Mouse (Mus musculus): Measurements from ENCODE around the gene Rps2.
"Not testable (repeated sequence)": the region's sequence is repeated elsewhere in the genome, so short reads cannot be mapped to it uniquely, and the experiment has no call there.

Rps2 gene

DNA sequence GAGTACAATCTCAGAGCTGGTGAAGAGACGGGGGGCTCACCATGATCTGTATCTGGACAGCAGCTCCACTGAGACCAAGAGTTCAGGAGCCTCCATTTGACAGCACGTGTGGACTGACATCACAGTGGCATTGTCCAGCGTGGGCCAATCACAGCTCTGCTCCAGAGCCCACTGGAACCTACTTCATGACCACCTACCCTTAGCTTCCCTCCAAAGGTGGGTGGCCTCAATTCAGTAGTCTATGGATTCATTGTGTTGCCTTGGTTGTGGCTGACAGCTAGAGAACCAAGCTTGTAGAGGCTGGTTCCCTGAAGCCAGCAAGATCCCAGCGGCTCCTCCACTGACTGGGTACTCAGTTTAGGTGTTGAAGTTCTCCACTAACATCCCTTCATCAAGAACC is at the start of gene Rps2, which contains the start of gene Rnf151:
TSS of gene Rps2 (plus strand) at position 174 of the 400 bp plus-strand sequence.
TSS of gene Rnf151 (minus strand) at position 121 of the 400 bp plus-strand sequence.
- DNase-seq, result no peak

DNA sequence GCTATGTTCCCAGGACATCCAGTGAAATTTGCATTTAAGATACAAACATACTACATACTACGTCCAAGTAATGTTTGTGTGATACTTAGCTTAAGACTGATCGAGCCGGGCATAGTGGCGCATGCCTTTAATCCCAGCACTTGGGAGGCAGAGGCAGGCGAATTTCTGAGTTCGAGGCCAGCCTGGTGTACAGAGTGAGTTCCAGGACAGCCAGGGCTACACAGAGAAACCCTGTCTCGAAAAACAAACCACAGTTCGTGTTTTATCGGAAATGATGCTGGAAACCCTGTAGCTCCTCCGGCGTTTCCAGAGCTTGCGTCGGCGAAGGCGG is 48.7 kb upstream of the Rps2 start:
- DNase-seq, result not testable (repeated sequence)

DNA sequence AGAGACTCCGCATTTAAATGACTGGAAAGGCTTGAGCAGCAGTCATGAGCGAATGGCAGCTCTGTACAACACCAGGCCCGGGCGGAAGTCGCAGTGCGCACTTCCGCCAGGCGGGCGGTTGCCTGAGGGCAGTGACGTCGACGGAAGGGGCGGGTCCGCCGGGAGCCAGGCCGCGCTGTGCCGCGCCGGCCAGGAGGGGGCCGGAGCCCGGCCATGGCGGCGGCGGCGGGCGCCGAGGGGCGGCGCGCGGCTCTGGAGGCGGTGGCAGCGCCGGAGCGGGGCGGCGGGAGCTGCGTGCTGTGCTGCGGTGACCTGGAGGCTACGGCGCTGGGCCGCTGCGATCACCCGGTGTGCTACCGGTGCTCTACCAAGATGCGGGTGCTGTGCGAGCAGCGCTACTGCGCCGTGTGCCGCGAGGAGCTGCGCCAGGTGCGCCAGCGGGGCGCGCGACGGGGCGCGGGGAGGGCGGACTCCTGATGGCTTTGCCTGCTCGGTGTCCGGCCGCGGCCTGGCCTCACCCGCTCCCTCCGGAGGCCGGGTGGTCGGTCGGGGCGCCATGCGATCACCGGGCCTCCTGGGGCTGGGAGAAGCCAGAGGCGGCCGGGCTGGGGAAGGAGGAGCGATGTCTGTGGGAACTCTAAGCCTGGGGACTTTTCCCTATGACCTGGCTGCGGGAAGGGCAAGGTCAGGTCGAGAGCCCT is 48.2 kb upstream of the Rps2 start, which contains the start of gene Zfp598:
TSS of gene Zfp598 (plus strand) at position 143 of the 701 bp plus-strand sequence.
- DNase-seq, result peak; percentile 99

DNA sequence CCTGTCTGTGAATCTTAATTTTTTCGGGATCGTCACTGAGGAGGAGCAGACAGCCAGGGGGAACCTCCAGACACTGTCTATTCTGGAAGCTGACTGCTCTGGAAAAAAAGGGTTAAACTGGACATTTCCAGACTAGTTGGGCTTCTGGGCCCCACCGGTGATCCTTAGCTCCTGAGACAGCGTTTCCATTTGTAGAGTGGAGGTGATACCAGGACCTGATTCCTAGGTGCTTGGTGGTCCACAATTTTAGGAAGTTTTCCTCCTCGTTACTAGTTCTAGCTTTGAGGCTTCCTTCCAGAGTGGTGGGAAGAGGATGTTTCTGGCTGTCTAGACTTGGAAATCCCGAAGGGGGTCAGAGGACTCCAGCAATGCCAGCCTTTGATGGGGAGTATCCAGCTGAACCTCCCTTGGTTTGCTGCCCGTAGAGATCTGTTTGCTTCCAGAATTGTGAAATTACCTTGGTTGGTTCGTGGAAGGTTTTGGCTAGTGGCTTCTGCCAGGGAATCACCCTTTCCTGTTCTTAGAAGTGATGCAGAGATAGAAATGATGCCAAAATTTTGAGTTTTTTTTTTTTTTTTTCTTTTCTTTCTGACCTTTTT is 47.6 kb upstream of the Rps2 start:
- DNase-seq, result no peak

DNA sequence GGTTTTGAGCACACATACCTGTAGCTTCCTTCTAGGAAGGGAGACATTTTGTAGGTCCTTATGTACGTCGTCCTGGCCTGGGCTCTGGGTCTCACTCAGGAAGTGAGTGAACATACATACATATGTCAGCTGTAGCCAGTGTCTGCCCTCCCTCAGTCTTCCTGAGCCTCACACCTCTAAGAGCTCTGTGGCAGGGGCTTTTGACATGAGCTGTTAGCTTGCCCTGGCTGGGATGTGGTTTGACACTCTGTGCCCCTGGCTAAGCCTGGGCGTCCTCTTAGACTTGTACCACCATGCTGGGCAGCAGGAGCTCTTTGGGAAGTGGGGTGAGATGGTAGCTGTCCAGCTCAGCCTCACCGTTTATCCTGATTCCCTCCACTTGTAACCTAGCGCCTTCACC is 46.6 kb upstream of the Rps2 start:
- DNase-seq, result no peak

DNA sequence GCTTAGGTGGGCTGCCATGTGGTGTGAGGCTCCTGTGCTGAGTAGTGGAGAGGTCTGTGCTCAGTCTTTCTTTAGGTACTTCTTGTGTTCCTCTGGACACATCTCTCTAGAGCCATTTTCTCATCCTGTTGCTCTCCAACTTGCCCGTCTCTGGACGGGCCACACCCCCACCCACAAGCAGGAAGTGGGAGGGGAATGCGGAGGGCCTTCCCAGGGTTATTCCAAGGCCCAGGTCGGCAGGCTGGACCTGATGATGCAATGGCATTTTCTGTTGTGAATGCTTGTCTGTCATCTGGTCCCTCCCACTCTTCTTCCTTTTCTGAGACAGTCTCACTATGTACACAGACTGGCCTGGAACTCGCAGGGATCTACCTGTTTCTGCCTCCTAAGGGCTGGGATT is 45.8 kb upstream of the Rps2 start:
- DNase-seq, result no peak

DNA sequence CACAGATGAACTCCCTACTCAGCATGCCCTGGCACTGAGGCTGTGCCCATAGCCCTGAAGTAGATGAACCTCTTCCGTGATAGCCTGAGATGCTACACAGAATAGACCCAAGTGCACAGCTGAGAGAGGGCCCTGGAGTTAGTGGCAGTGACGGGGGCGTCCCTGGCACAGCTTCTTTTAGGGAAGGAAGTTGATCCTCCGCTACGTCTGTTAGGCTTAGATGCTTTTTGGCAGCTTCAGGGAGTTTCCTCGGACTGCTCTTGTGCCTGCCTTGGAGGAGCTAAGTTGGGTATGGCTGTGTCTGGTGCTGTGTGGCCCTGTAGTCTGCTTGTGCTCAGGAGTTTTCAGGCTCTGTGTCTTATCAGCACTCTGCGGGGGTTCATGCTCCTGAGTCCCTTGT is 43.6 kb upstream of the Rps2 start:
- DNase-seq, result no peak

DNA sequence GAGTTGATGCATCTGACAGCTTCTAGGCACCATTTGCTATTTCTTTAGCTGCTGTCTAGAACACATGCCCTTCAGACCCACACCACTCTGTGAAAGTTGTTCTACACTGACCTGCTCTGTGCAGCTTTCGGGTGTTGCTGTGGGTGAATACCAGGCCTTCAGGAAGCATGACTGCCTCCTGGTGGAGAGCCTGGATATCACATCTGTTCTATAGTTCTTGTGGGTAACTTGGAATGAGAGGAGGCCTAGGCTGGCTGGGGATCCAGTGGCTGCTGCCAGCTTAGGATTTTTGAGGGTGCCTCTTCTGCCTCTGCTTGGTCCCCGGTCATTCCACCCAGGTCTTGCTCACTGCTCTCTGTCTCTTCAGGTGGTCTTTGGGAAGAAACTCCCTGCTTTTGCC is 41.7 kb upstream of the Rps2 start:
- DNase-seq, result peak; percentile 87

DNA sequence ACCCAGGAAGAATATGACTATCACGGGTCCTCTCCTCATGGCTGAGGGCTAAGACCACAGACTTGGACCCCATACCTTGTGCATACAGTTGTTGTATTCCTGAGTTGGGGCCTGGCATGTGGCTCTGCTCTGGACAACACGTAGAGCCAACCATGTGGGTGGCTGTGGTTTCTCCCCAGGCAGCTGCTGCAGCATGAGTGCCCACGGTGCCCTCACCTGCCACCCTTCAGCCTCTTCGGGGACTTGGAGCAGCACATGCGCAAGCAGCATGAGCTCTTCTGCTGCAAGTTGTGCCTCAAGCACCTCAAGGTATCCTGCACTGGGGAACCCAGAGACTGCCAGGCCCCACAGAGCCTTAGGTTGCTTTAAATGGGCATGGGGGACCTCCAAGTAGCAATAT is 41.0 kb upstream of the Rps2 start:
- DNase-seq, result no peak

DNA sequence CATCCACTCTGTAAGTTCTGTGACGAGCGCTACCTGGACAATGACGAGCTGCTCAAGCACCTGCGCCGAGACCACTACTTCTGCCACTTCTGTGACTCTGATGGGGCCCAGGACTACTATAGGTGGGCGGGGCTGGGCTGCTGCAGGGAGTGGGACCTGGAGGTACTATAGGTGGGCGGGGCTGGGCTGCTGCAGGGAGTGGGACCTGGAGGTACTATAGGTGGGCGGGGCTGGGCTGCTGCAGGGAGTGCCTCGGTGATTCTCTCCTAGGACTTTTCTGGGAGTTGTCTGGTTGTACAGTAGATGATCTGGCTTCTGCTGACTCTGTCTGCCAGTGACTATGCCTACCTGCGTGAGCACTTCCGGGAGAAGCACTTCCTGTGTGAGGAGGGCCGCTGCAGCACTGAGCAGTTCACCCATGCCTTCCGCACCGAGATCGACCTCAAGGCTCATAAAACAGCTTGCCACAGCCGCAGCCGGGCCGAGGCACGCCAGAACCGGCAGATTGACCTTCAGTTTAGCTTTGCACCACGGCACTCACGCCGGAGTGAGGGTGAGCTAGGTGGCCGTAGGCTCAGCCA is 40.3 kb upstream of the Rps2 start:
- DNase-seq, result no peak

DNA sequence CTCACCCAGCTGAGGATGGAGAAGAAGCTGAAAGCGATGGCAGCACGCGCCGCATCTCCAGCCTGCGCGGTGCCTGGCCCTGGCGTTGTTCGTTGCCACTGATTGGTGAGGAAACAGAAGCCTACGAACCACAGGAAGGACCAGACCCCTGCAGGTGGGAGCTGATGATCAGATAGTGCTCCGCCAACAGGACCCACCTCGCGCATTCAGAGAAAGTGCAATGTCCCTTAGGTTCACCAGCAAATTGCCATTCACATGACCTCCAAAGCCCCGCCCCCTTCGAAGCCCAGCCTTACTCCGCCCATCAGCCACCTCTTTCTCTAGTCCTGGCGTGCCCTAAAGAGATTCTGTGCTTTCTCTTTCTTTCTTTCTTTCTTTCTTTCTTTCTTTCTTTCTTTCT is 31.4 kb upstream of the Rps2 start:
- DNase-seq, result peak; percentile 72

DNA sequence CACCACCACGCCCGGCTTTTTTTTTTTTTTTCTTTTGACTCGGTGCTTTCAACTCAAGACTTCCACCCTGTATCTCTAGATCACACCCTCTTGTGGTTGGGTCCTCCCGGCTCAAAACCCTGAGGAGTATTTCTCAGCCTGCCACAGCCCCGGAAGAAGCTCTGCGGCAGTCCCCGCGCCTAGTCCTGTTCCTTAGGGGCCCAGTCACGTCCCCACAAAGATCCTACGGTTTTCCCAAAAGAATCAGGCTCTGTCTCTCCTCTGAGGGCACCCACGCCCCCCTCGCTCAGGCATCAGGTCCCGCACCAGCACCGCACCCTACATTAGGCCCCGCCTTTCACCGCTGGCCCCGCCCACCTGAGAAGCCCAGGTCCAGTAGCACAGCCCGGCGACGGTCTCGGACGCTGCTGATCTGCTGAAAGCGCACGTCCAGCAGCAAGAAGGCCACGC is 30.7 kb upstream of the Rps2 start:
- DNase-seq, result peak; percentile 71

DNA sequence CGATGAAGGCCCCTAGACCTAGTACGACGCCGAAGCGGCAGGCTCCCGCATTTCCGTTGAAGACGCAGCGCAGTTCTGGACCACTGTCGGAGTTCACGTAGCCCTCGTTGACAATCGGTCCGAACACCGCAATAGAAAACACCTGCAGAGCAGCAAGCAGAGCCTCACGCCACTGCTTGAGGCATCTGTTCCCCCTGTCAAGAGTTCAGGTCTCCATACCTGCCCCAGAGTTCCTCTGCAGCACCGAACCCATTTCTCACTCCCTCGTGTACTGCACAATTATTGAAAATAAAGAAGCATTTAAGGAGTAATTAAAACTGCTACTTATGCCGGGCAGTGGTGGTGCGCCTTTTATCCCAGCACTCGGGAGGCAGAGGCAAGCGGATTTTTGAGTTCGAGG is 30.3 kb upstream of the Rps2 start:
- no peak for DNase-seq

DNA sequence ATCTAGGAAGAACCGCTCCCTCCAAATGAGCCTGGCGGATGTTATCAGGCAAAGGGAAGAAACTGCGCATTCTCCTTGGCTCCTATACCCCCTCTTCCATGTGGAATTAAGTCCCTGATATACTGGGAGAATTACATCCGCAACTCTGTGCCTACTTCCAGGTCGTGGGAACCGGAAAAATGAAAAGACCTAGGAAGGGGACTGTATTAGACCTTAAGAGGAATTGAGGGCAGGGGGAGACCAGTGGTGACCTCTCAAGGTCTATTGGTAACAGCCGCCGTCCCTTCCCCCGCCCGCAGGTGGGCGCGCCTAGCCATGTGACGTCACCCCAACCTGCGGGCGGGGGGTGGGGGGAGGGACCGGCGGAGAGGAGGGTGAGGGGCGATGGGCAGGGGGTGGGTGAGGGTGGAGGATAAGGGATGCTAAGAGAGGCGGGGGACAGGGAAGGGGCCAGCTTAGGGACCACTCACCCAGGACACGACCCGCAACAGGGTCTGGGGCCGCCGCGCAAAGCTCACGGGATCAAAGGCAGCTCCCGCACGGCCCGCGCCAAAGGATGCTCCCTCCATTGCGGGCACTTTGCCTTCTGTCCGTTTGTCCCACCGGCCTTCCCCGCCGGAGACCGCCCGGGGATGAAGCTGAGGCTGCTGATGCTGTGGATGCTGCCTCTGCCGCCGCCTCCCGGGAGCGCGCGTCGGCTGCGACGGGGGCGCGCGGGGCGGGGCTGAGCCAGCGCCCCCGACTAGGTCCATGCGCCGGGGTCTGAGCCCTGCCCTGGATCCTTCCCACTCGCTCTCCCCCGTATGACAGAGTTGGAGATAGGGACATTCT is 28.4 kb upstream of the Rps2 start, which contains the start of gene Syngr3:
TSS of gene Syngr3 (minus strand) at position 705 of the 831 bp plus-strand sequence.
- peak; percentile 50 for DNase-seq

DNA sequence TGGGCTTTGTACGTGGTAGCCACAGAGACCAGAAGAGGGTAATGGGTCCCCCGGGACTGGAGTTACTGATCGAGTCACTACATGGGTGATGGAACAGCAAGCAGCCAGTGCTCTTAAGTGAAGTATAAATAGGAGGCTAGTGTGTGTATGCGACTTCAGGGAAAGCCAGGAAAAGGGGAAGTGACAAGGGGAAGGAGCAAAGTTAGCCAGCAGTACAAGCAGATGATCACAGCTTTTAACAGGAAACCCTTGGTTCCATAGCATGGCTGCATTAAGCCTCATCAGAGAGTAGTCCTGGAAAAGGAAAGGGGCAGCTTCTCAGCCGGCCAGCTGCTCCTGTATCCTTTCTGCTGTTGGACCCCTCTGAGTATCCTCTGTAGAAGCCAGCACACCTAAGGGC is 25.5 kb upstream of the Rps2 start:
- DNase-seq, result no peak

DNA sequence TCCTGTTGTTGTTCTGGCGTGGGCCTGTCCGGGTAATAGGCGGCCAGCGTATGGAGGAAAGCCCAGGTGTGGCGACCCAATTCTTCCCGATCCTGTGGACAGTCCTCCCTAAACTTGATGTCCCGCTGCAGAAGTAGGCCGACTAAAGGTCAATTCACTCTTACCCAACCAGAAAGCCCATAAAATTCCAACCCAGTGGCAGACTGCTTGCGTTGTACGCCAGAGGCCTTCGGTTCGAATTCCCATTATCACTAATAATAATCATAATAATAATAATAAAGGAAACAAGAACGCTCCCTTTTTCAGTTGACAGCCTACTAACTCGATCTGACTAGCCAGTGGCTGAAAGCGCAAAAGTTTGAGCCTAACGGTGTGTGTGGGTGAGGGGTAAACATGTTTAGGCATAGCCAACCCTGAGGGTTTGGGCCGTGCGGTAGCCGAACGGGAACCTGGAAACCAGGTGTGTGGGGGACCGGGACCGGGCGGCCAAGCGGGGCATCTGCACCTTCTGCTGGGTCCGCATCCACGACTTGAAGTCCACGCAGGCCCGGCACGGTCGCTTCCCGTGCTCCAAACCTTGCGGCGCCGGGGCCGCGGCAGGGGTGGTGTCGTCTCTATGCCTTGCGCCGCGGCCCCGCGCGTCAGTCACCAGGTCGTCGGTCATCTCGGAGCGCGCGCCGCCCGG is 22.4 kb upstream of the Rps2 start:
- DNase-seq, result no peak

DNA sequence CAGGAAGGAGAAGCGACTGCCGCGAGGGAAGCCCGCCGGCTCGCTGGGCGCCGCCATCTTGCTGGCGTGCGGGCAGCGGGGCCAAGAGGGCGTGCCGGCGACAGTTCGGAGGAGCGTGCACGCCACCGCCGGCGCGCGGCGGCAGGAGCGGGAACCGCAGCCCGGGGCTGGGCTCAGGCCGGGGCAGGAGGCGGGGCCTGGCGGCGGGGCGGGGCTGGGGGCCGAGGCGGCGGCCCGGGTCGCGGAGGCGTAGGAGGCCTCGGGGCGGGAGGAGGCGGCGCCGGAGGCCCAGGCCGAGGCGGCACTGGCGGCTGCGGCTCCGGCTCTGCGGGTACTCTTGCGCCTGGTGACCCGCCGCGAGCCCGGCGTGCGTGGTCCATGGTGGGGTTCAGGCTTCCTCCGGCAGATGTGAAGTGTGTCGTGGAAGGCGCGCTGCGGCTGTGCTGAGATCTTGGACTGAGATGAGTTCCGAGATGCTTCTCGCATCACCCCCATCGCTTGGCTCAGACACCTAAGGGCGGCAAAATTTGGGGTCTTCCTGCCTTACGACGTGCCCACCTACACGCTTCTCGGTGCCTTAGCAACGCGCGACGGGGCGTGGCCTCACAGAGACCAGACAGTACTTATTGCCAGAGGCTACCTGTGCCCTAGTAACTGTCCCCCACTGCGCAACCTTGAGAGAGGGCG is 21.8 kb upstream of the Rps2 start, which contains the start of the genes Gfer and Noxo1:
TSS of gene Gfer (minus strand) at position 146 of the 687 bp plus-strand sequence.
TSS of gene Noxo1 (plus strand) at position 224 of the 687 bp plus-strand sequence.
- peak; percentile 92 for DNase-seq

DNA sequence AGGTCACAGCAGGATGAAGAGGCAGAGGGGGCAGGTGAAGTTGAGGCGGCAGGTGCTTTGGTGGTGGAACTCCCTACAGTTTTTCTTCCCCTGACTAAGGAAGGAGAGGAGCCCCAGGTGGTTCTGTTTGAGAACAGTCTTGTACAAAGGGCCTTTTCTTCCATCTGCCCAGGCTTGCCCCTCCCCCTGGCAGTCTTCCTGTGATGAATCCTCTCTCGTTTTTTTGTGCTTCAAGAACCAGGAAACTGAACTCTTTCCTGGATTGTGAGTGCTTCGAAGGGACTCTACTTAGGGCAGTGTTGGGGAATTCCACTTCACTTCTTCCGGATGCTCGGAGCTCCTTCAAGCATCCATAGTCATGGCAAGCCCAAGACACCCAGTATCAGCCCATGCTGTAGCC is 19.9 kb upstream of the Rps2 start:
- DNase-seq, result peak; percentile 44

DNA sequence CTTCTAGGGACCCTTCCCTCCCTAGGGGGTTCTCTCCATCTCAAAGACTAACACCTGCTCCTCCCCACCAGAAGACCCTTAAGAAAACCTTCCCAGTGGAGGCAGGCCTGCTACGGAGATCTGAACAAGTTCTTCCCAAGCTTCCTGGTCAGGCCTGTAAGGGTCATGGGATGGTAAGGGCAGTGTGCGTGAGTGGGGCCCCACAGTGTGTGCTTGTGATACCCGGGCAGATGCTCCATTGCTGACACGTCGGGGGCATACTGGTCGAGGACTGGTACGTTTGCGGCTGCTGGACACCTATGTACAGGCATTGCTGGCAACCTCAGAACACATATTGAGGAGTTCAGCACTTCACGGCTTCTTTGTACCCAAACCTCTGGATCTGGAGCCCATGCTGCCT is 19.2 kb upstream of the Rps2 start:
- DNase-seq, result no peak

DNA sequence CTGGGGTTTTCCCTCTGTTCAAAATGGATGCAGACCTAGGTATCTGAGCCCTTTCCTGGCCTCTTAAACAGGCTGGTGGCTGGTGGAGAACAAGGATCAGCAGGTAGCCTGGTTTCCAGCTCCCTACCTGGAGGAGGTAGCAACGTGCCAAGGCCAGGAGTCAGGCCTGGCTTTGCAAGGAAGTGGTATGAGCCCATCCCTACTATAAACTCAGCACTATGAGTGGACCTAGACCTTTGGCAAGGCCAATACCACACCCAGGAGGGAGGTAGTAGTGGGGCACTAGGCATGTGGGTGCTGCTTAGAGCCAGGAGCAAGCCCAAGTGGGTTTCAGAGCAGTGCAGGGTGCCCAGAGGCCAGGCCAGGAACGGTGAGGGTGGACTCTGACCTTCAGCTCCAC is 18.4 kb upstream of the Rps2 start:
- no peak for DNase-seq

DNA sequence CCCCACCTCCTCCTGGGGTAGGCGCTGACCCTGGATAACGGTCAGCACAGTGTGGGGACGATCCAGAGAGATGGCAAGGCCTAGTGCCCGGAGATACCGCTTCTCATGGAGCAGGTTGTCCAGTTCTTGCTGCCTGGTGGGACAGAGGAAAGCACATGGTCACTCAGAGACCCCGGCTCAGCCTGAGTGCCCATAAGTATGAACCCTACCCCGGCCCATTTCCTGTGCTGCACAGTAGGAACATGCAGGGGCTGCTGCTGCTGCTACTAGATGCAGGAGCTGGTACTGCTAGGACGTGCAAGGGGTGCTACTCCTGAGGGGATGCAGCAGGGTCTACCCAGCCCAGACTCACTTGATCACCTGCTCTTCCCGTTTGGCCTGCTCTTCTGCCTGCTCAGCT is 16.7 kb upstream of the Rps2 start:
- no peak for DNase-seq

DNA sequence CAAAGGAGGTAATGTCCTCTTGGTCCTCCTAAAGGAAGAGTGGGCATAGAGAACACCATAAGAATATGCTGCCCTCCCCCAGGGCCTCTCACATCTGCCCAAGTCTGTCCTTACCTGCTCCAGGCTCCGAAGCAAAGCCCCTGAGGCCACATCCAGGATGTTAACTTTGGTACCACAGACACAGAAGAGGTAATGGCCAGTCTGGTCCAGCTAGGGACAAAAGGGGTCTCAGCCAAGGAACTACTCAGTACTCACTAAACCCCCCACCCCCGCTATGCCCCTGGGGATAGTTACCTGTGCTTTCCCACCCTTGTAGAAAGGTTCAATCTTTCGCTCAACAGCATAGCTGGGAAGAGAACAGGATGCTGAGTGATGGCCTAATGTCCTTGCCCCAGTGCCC is 12.1 kb upstream of the Rps2 start:
- DNase-seq, result no peak
